Mouse (Mus musculus): ENCODE measurements at regions not wholly inside any gene's neighbourhood (a gene's known extent, or its start where the extent isn't known, plus 50 kb on each side); places are given as distances from the start of the nearest gene placed in this dataset.

GRCm38 (mm10) chr3:156353430-156353829 lies 208.2 kb upstream of the Negr1 start:
- ATAC-seq = no peak
- H3K27ac ChIP-seq (ENCODE audit: low read length) = no peak overlapping the region
- H3K4me2 ChIP-seq (ENCODE audit: low read depth, low read length) = no peak overlapping the region
- no peak overlapping the region for H3K4me3 ChIP-seq (ENCODE audit: low read length)
- no peaks in the 10 kb centered on the region for H3K4me1 ChIP-seq (ENCODE audit: control insufficient read depth, insufficient read depth, low read length)
- no peaks in the 10 kb centered on the region for H3K36me3 ChIP-seq (ENCODE audit: control insufficient read depth, insufficient read depth, low read length)
- no peaks in the 10 kb centered on the region for H3K27me3 ChIP-seq (replicated peaks; ENCODE audit: control insufficient read depth, insufficient read depth, low read length)
- no peaks in the 10 kb centered on the region for H3K9me3 ChIP-seq (ENCODE audit: control insufficient read depth, low read length)
- H3K9ac ChIP-seq (ENCODE audit: low read depth, low read length) = no peak overlapping the region
- 52% methylated on average over 3 of the region's 3 CpGs for whole genome bisulfite sequencing

DNA sequence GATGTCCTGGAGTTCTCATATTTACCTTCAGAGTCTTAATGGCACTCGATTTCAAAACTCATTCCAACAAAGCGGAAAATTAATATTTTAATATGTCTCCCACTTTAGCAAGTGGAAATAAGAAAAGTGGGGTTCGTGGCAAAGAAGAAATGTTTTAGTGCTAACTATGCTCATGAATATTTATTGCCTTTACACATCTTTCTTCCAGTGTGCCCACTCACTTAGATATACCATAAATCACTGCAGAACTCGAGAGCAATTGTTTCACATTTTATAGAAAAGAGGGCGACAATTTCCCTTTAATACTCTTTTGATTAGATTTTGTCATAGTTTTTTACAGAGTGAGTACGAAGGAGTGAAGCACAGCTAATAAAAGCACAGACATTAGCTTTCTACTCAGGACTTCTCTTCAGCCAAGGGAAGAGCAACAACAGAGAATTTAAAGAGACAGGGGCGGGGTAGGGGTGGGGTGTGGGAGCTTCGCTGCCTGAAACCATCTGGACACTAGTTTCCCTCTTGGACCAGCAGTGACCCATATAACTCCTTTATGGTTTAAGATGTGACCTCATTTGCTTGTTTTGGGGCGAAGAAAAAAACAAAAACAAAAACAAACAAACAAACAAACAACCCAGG lies 207.6 kb upstream of the Negr1 start:
- H3K4me3 ChIP-seq (ENCODE audit: low read length) = no peak overlapping the region
- H3K4me2 ChIP-seq (ENCODE audit: low read depth, low read length) = no peak overlapping the region
- no peaks in the 10 kb centered on the region for H3K36me3 ChIP-seq (ENCODE audit: control insufficient read depth, insufficient read depth, low read length)
- WGBS = 70% methylated on average over 9 of the region's 9 CpGs
- no peak overlapping the region for H3K9ac ChIP-seq (ENCODE audit: low read depth, low read length)
- H3K27me3 ChIP-seq (replicated peaks; ENCODE audit: control insufficient read depth, insufficient read depth, low read length) = no peaks in the 10 kb centered on the region
- H3K27ac ChIP-seq (ENCODE audit: low read length) = no peak overlapping the region
- H3K9me3 ChIP-seq (ENCODE audit: control insufficient read depth, low read length) = no peaks in the 10 kb centered on the region
- H3K4me1 ChIP-seq (ENCODE audit: control insufficient read depth, insufficient read depth, low read length) = no peaks in the 10 kb centered on the region
- no peak for ATAC-seq

DNA sequence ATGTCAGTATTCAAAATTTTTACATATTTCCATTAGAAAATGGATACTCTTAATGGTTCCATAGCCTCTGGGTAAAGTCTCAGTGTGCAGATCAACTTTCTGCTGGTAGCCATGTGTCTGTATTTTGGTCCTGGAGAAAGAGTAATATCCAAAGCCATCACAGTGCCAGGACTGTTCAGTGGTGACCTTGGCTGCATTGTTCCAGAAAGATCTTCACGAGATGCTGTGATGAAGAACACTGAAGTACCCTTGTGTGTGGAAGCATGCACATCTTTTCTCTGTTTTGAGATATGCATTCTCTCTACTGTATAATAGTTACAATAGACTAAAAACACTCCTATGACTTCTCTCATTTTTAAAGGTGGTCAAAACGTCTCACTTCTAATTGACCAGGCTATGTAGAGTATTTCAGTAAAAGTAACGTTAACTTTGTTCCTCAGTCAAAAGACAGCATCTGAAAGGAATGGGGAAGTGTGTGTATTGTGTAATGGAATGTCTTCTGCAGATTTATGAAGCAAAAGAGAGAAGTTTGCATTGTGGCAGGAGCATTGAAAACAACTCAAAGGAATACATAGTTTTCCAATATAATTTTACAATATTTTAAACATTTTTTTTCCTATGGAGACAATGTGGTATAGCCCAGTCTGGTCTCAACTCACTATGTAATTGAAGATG lies 192.8 kb upstream of the Negr1 start:
- Histone ChIP-seq H3K9ac (ENCODE audit: low read depth, low read length) (no peak overlapping the region), H3K4me1 (ENCODE audit: control insufficient read depth, insufficient read depth, low read length) (no peaks in the 10 kb centered on the region), H3K36me3 (ENCODE audit: control insufficient read depth, insufficient read depth, low read length) (no peaks in the 10 kb centered on the region), H3K4me2 (ENCODE audit: low read depth, low read length) (no peak overlapping the region), H3K27me3 (replicated peaks; ENCODE audit: control insufficient read depth, insufficient read depth, low read length) (no peaks in the 10 kb centered on the region), H3K4me3 (ENCODE audit: low read length) (no peak overlapping the region), H3K27ac (ENCODE audit: low read length) (no peak overlapping the region), H3K9me3 (ENCODE audit: control insufficient read depth, low read length) (no peaks in the 10 kb centered on the region)
- WGBS = 74% methylated on average over 3 of the region's 3 CpGs
- no peak for ATAC-seq

GRCm38 (mm10) chr3:156376717-156377116 lies 184.9 kb upstream of the Negr1 start:
- no peak overlapping the region for H3K4me2 ChIP-seq (ENCODE audit: low read depth, low read length)
- H3K4me3 ChIP-seq (ENCODE audit: low read length) = no peak overlapping the region
- H3K36me3 ChIP-seq (ENCODE audit: control insufficient read depth, insufficient read depth, low read length) = no peaks in the 10 kb centered on the region
- H3K9ac ChIP-seq (ENCODE audit: low read depth, low read length) = no peak overlapping the region
- no peaks in the 10 kb centered on the region for H3K4me1 ChIP-seq (ENCODE audit: control insufficient read depth, insufficient read depth, low read length)
- no peak for ATAC-seq
- no peaks in the 10 kb centered on the region for H3K9me3 ChIP-seq (ENCODE audit: control insufficient read depth, low read length)
- H3K27ac ChIP-seq (ENCODE audit: low read length) = no peak overlapping the region
- H3K27me3 ChIP-seq (replicated peaks; ENCODE audit: control insufficient read depth, insufficient read depth, low read length) = no peaks in the 10 kb centered on the region

GRCm38 (mm10) chr3:156382919-156383318 lies 178.7 kb upstream of the Negr1 start:
- no peak overlapping the region for H3K9ac ChIP-seq (ENCODE audit: low read depth, low read length)
- no peak for ATAC-seq
- no peak overlapping the region for H3K27ac ChIP-seq (ENCODE audit: low read length)
- H3K4me2 ChIP-seq (ENCODE audit: low read depth, low read length) = no peak overlapping the region
- H3K4me3 ChIP-seq (ENCODE audit: low read length) = no peak overlapping the region
- H3K27me3 ChIP-seq (replicated peaks; ENCODE audit: control insufficient read depth, insufficient read depth, low read length) = no peaks in the 10 kb centered on the region
- H3K36me3 ChIP-seq (ENCODE audit: control insufficient read depth, insufficient read depth, low read length) = no peaks in the 10 kb centered on the region
- H3K4me1 ChIP-seq (ENCODE audit: control insufficient read depth, insufficient read depth, low read length) = no peaks in the 10 kb centered on the region
- H3K9me3 ChIP-seq (ENCODE audit: control insufficient read depth, low read length) = no peaks in the 10 kb centered on the region

GRCm38 (mm10) chr3:156406136-156406535 lies 155.5 kb upstream of the Negr1 start:
- Histone ChIP-seq H3K4me2 (ENCODE audit: low read depth, low read length) (no peak overlapping the region), H3K36me3 (ENCODE audit: control insufficient read depth, insufficient read depth, low read length) (no peaks in the 10 kb centered on the region), H3K9ac (ENCODE audit: low read depth, low read length) (no peak overlapping the region), H3K9me3 (ENCODE audit: control insufficient read depth, low read length) (no peaks in the 10 kb centered on the region), H3K27me3 (replicated peaks; ENCODE audit: control insufficient read depth, insufficient read depth, low read length) (no peaks in the 10 kb centered on the region), H3K4me1 (ENCODE audit: control insufficient read depth, insufficient read depth, low read length) (no peaks in the 10 kb centered on the region), H3K27ac (ENCODE audit: low read length) (no peak overlapping the region), H3K4me3 (ENCODE audit: low read length) (no peak overlapping the region)
- ATAC-seq = no peak
- WGBS = 84% methylated on average over 3 of the region's 3 CpGs

- H3K9me3 ChIP-seq (ENCODE audit: control insufficient read depth, low read length) = no peaks in the 10 kb centered on the region
- no peaks in the 10 kb centered on the region for H3K36me3 ChIP-seq (ENCODE audit: control insufficient read depth, insufficient read depth, low read length)
- no peak overlapping the region for H3K9ac ChIP-seq (ENCODE audit: low read depth, low read length)
- H3K4me2 ChIP-seq (ENCODE audit: low read depth, low read length) = no peak overlapping the region
- no peak overlapping the region for H3K4me3 ChIP-seq (ENCODE audit: low read length)
- no peaks in the 10 kb centered on the region for H3K27me3 ChIP-seq (replicated peaks; ENCODE audit: control insufficient read depth, insufficient read depth, low read length)
- no peak overlapping the region for H3K27ac ChIP-seq (ENCODE audit: low read length)
- WGBS = 68% methylated on average over 2 of the region's 2 CpGs
- H3K4me1 ChIP-seq (ENCODE audit: control insufficient read depth, insufficient read depth, low read length) = no peaks in the 10 kb centered on the region
- ATAC-seq = no peak
These were observed 154.5 kb upstream of the Negr1 start for GRCm38 (mm10) chr3:156407112-156407511.

- whole genome bisulfite sequencing = 38% methylated on average over 1 of the region's 1 CpGs
- H3K9ac ChIP-seq (ENCODE audit: low read depth, low read length) = no peak overlapping the region
These were observed 151.5 kb upstream of the Negr1 start for GRCm38 (mm10) chr3:156410126-156410525.

GRCm38 (mm10) chr3:156412757-156413156 lies 148.8 kb upstream of the Negr1 start:
- no peak for ATAC-seq
- H3K27me3 ChIP-seq (replicated peaks; ENCODE audit: control insufficient read depth, insufficient read depth, low read length) = no peaks in the 10 kb centered on the region

More at GRCm38 (mm10) chr3:156410126-156410525, 151.5 kb upstream of the Negr1 start:
- H3K4me2 ChIP-seq (ENCODE audit: low read depth, low read length) = no peak overlapping the region
- no peaks in the 10 kb centered on the region for H3K36me3 ChIP-seq (ENCODE audit: control insufficient read depth, insufficient read depth, low read length)
- no peaks in the 10 kb centered on the region for H3K4me1 ChIP-seq (ENCODE audit: control insufficient read depth, insufficient read depth, low read length)
- H3K27ac ChIP-seq (ENCODE audit: low read length) = no peak overlapping the region
- H3K4me3 ChIP-seq (ENCODE audit: low read length) = no peak overlapping the region
- H3K27me3 ChIP-seq (replicated peaks; ENCODE audit: control insufficient read depth, insufficient read depth, low read length) = no peaks in the 10 kb centered on the region
- ATAC-seq = no peak
- no peaks in the 10 kb centered on the region for H3K9me3 ChIP-seq (ENCODE audit: control insufficient read depth, low read length)

More at GRCm38 (mm10) chr3:156412757-156413156, 148.8 kb upstream of the Negr1 start:
- Histone ChIP-seq H3K4me3 (ENCODE audit: low read length) (no peak overlapping the region), H3K27ac (ENCODE audit: low read length) (no peak overlapping the region), H3K4me2 (ENCODE audit: low read depth, low read length) (no peak overlapping the region), H3K4me1 (ENCODE audit: control insufficient read depth, insufficient read depth, low read length) (no peaks in the 10 kb centered on the region), H3K9me3 (ENCODE audit: control insufficient read depth, low read length) (no peaks in the 10 kb centered on the region), H3K9ac (ENCODE audit: low read depth, low read length) (no peak overlapping the region), H3K36me3 (ENCODE audit: control insufficient read depth, insufficient read depth, low read length) (no peaks in the 10 kb centered on the region)
- 84% methylated on average over 3 of the region's 3 CpGs for WGBS

Measured in intestine, embryonic 16.5 days (tissue).